Mouse (Mus musculus): ENCODE results near the gene Slc25a10. TPM values are rescaled to one million over a fixed set of nuclear protein-coding genes. Genes with fewer than 3 reads are reported as not detected.
A peak's percentile ranks its signal among the peaks of the same experiment; 100 is the strongest.
"Not testable (repeated sequence)": the region's sequence is repeated elsewhere in the genome, so short reads cannot be mapped to it uniquely, and the experiment has no call there.

Slc25a10 gene
- polyA plus RNA-seq, 1 experiment from 2014 or later = 29.3 TPM

DNA sequence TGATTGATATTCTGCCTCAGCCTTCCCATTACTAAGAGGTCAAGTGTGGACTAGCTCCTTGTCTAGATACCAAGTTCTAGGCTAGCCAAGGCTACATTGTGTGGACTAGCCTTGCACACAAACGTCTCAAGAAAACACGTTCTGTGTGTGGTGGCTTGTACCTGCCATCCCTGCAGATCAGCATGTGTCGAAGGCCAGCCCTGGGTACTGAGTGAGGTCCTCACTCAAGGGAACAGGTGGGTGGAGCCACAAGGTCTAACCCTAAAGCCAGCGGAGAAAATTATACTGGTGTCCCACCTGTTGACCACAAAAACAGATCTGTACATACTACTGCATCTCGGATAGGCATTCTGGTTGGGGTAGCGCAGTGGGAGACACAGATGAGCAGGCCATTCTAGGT, 8.3 kb downstream of the Slc25a10 start:
- H3K9me3 ChIP-seq = no peaks in the 10 kb centered on the region
- no peak overlapping the region for H3K4me2 ChIP-seq
- WGBS = 84% methylated on average over 6 of the region's 6 CpGs
- H3K4me3 ChIP-seq = no peak overlapping the region
- ATAC-seq (ENCODE audit: low read depth) = no peak
- no peak overlapping the region for H3K27ac ChIP-seq (replicated peaks)
- no peaks in the 10 kb centered on the region for H3K4me1 ChIP-seq (replicated peaks)
- H3K9ac ChIP-seq = no peak overlapping the region
- peaks cover 40% of the 10 kb centered on the region for H3K36me3 ChIP-seq
- H3K27me3 ChIP-seq = no peaks in the 10 kb centered on the region

DNA sequence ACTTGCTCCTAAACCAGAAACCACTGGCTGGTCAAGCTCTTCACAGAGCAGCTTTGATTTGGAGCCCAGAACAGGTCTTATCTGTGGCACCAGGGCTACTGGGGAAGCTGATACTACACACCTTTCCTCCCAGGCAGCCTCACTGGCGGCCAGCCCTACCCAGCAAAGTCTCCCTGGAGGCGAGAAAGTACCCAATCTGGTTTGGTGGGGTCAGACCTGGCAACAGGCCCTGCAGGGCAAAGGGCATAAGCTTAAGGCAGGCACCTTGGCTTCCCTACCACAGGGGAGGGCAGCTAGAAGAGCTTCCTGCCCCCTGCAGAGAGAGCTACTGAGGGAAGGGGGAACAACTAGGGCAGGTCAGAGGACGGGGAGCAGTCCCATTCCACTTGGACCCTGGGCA, 8.7 kb downstream of the Slc25a10 start:
- 32% methylated on average over 3 of the region's 3 CpGs for WGBS

DNA sequence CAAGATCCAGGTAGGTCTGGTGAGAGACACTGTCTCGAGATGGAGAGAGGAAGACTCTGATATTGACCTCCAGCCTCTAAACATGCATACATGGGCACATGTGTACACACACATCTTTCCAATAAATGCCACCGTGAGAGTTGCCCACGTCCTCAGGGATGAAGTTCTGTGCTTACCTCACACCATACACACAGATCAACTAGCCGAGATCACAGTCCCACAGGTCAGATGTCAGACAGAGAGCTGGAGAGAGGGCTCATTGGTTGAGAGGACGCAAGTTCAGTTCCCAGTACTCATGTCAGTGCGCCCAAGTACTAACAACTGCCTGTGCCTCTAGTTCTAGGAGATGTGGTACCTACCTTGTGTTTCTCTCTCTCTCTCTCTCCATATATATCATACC, 9.4 kb downstream of the Slc25a10 start:
- H3K4me1 ChIP-seq (replicated peaks) = no peaks in the 10 kb centered on the region
- no peak for ATAC-seq (ENCODE audit: low read depth)
- no peak overlapping the region for H3K27ac ChIP-seq (replicated peaks)
- no peaks in the 10 kb centered on the region for H3K27me3 ChIP-seq
- no peaks in the 10 kb centered on the region for H3K9me3 ChIP-seq
- H3K9ac ChIP-seq = no peak overlapping the region
- no peak overlapping the region for H3K4me3 ChIP-seq
- no peak overlapping the region for H3K4me2 ChIP-seq
- H3K36me3 ChIP-seq = peaks cover 29% of the 10 kb centered on the region
- WGBS = 65% methylated on average over 6 of the region's 6 CpGs

More for the DNA sequence above, 8.7 kb downstream of the Slc25a10 start:
- ATAC-seq (ENCODE audit: low read depth) = no peak
- no peak overlapping the region for H3K4me3 ChIP-seq
- H3K36me3 ChIP-seq = peaks cover 35% of the 10 kb centered on the region
- no peak overlapping the region for H3K4me2 ChIP-seq
- H3K27ac ChIP-seq (replicated peaks) = no peak overlapping the region
- H3K9me3 ChIP-seq = no peaks in the 10 kb centered on the region
- H3K9ac ChIP-seq = no peak overlapping the region
- no peaks in the 10 kb centered on the region for H3K4me1 ChIP-seq (replicated peaks)
- no peaks in the 10 kb centered on the region for H3K27me3 ChIP-seq

DNA sequence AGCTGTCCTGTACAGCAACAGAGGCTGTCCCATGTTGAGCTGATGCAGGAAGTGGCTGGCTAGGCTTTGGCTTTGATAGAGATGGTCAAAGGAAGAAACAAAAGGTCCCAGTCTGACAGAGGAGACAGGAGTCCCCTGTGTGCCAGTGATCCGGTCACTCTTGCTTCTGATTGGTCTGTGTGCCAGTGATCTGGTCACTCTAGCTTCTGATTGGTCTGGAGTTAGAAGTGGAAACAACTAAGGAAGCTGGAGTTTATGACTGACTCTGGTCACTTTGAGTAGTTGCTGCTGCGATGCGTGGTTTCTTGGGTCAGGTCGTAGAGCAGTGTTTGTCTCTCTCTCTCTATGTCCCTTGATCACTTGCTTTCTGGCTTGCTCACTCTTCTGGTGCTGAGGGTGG, 10.1 kb downstream of the Slc25a10 start:
- Histone ChIP-seq H3K4me2 (no peak overlapping the region), H3K27ac (replicated peaks) (no peak overlapping the region), H3K4me3 (no peak overlapping the region), H3K27me3 (no peaks in the 10 kb centered on the region), H3K36me3 (peaks cover 22% of the 10 kb centered on the region), H3K9ac (no peak overlapping the region), H3K4me1 (replicated peaks) (no peaks in the 10 kb centered on the region), H3K9me3 (no peaks in the 10 kb centered on the region)
- WGBS = 89% methylated on average over 4 of the region's 4 CpGs
- no peak for ATAC-seq (ENCODE audit: low read depth)

DNA sequence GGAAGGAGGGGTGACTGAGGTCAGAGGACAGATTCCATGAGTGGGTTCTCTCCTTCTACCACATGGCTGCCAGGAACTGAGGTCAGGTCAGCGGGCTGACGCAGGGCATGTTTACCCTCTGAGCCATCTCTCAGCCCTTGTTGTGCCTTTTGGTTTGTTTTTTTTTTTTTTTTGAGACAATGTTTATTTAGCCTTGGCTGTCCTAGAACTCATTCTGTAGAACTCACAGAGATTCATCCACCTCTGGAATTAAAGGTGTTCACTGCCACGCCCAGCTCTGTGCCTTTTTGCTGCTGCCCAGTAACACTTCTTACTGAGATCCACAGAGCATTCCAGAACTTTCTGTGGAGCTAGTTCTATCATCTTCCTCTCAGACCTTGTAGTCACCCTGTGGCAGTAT, 14.0 kb downstream of the Slc25a10 start:
- Histone ChIP-seq H3K27ac (replicated peaks) (no peak overlapping the region), H3K36me3 (no peaks in the 10 kb centered on the region), H3K9me3 (no peaks in the 10 kb centered on the region), H3K9ac (no peak overlapping the region), H3K27me3 (no peaks in the 10 kb centered on the region), H3K4me2 (no peak overlapping the region), H3K4me1 (replicated peaks) (peaks cover 6% of the 10 kb centered on the region), H3K4me3 (no peak overlapping the region)
- no peak for ATAC-seq (ENCODE audit: low read depth)
- WGBS = 95% methylated on average over 3 of the region's 3 CpGs

DNA sequence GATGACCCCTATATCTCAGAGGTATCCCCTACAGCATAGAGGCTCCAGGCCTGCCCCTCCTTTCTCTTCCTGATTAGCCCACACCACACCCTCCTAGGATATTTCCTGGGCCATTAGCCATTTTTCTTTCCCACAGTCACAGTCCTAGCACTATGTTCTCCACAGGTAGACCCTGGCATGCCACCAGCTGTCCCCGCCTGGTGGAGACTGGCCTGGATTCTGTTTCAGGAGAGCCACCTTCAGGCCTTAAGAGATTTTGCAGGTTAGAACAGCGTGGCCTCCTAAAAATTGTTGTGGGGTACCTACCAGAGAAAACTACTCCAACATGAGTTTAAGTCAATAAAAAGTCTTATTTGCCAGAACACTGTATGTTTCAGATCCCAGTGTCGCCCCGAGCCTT, 15.3 kb downstream of the Slc25a10 start:
- no peaks in the 10 kb centered on the region for H3K9me3 ChIP-seq
- no peak for ATAC-seq (ENCODE audit: low read depth)
- no peak overlapping the region for H3K9ac ChIP-seq
- H3K27ac ChIP-seq (replicated peaks) = no peak overlapping the region
- H3K36me3 ChIP-seq = no peaks in the 10 kb centered on the region
- peaks cover 8% of the 10 kb centered on the region for H3K4me1 ChIP-seq (replicated peaks)
- 48% methylated on average over 4 of the region's 4 CpGs for WGBS
- no peak overlapping the region for H3K4me2 ChIP-seq
- H3K27me3 ChIP-seq = no peaks in the 10 kb centered on the region
- no peak overlapping the region for H3K4me3 ChIP-seq

DNA sequence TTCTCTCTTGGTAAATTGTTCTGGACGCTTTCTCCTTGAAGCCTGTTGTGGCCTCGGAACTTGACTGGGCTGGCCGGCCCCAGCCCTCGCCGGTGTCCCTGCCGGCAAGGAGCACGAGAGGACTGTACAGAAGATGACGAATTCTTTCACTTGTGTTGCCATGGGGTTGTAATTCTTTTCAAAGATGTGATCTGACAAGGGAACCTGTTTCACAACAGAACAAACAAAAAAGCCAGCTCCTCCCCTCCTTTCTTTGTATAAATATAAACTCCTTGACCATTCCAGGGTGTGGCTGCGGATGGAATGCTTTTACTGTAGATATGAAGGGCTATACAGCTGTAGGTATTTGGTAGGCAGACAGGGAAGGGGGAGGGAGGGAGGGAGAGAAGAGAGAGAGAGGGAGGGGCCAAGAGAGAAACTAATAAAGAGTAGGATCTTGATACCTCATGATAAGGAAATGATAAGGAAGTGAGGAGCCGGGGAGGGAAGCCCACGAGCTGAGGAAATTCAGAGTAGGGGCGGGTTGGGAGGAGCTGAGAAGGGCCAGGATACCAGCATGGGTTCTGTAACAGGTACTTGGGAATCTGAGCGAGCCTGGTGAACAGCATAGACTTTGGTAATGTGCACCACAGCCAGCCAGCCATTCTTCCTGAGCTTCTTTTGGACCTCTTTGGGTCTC, 16.1 kb downstream of the Slc25a10 start:
- no peaks in the 10 kb centered on the region for H3K36me3 ChIP-seq
- H3K9me3 ChIP-seq = no peaks in the 10 kb centered on the region
- H3K4me2 ChIP-seq = no peak overlapping the region
- H3K9ac ChIP-seq = no peak overlapping the region
- peaks cover 8% of the 10 kb centered on the region for H3K4me1 ChIP-seq (replicated peaks)
- WGBS = 77% methylated on average over 13 of the region's 13 CpGs
- ATAC-seq (ENCODE audit: low read depth) = no peak
- H3K27ac ChIP-seq (replicated peaks) = no peak overlapping the region
- no peak overlapping the region for H3K4me3 ChIP-seq
- no peaks in the 10 kb centered on the region for H3K27me3 ChIP-seq

DNA sequence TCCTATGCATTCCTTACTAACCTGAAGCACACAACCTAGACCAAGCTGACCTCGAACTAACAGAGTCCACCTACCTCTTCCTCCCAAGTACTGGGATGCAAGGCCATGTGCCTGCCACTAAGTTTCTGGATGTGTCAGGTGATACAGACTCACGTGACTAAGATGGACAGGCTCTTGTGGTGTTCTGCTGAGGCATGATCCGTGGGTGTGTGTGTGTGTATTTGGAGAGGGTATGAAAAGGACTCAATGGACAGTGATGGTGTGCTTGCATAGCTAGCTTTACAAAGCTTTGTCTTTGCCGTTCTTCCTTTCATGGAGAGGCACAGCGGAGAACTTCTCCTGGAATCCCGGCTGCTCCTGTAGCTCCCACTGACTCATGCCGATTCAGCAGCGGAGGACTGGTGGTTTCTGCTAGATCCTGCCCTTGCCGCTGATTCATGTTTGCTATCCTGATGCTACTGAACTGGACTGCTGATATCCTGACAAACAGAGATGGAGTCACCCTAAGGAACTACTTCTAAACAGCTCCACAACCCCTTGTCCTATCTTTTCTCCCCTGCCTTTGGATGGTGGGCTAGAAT, 16.7 kb downstream of the Slc25a10 start:
- H3K9me3 ChIP-seq = no peaks in the 10 kb centered on the region
- H3K27ac ChIP-seq (replicated peaks) = no peak overlapping the region
- H3K4me3 ChIP-seq = no peak overlapping the region
- WGBS = 84% methylated on average over 9 of the region's 9 CpGs
- no peak overlapping the region for H3K9ac ChIP-seq
- H3K4me2 ChIP-seq = no peak overlapping the region
- no peaks in the 10 kb centered on the region for H3K36me3 ChIP-seq
- peaks cover 8% of the 10 kb centered on the region for H3K4me1 ChIP-seq (replicated peaks)
- no peaks in the 10 kb centered on the region for H3K27me3 ChIP-seq
- no peak for ATAC-seq (ENCODE audit: low read depth)

DNA sequence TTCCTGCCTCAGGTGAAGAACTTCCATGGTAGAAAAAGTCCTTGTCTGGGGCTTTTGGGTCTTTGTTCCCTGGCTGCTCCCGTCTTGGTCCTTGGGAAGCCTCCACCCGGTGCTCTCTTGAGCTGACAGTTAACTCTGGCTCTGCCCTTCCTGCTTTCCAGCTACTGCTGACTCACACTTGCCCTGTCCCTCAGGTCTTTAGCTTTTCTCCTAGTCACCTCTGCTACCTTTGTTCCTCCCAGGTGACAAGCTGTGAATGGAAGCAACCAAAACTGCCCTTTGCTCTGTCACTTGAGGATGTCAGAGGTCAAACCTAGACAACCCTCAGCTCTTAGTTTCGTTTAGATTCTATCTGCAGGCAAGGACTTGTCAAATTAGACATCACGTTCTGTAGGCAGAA, 18.3 kb downstream of the Slc25a10 start:
- H3K9me3 ChIP-seq = no peaks in the 10 kb centered on the region
- H3K36me3 ChIP-seq = no peaks in the 10 kb centered on the region
- no peaks in the 10 kb centered on the region for H3K27me3 ChIP-seq
- 69% methylated on average over 4 of the region's 4 CpGs for WGBS
- H3K4me3 ChIP-seq = no peak overlapping the region
- H3K4me2 ChIP-seq = no peak overlapping the region
- no peak overlapping the region for H3K9ac ChIP-seq
- no peak for ATAC-seq (ENCODE audit: low read depth)
- peaks cover 8% of the 10 kb centered on the region for H3K4me1 ChIP-seq (replicated peaks)
- no peak overlapping the region for H3K27ac ChIP-seq (replicated peaks)

DNA sequence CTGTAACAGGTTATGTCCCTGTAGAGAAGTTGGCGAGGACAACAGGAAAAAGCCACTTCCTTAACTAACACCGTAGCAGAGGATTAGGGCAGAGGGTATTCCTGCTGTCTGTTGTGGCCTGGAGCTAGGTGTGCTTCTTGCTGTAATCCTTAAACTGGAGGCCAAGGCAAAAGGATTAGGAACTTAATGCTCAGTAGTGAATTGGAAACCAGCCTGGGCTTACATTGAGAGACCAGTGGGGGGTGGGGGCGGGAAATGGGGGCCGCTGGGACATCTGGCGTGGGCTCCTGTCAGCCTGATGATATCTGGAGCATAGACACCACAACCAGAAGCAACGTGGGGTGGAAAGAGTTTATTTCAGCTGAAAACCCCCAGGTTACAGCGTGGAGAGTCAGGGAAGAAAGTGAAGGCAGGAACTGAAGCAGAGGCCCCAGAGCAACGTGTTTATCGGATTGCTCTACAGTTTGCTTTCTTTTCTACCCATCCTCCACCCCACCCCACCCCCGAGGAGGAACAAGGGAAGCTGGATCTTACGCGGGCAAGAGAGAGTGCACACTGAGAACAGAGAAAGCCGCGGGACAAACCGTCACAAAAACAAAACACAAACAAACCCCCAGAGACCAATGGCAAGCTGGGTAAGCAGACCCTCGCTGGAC, 18.9 kb downstream of the Slc25a10 start:
- Histone ChIP-seq H3K27me3 (no peaks in the 10 kb centered on the region), H3K4me3 (no peak overlapping the region), H3K9me3 (no peaks in the 10 kb centered on the region), H3K36me3 (no peaks in the 10 kb centered on the region), H3K9ac (peak overlapping the region; percentile 64), H3K27ac (replicated peaks) (no peak overlapping the region; the same call in 1 of the 2 replicates), H3K4me2 (peak overlapping the region; percentile 43), H3K4me1 (replicated peaks) (peaks cover 8% of the 10 kb centered on the region)
- no peak for ATAC-seq (ENCODE audit: low read depth)
- 15% methylated on average over 16 of the region's 16 CpGs for WGBS

DNA sequence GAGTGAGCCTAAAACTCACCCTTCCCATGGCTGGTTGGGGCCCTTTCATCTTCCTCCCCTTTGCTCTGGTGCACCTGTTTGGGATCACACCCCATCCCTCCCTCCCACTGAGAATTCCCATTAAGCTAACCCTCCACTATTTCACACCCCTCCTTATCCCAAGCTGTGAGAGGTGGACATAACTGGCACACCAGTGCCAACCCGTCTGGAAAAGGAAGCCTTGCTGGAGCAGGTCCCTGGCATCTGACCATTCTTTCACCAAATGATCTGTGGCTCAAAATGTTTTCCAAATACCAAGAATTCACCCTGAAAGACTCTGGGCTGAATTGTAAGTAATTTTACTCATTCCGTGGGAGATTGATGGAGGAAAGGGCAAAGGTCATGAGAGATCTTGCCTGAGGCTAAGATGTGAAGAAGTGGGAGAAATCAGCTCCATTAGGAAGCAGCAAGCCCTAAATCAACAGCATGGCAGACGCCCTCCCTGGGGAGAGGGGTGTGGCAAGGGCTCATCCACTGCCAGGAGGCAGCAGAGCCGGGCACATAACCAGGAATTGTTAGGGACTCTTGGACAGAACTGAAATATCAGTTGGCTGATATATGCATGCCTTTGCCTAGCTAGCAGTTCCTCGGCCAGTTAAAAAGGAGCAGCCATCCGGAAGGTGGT, 21.3 kb downstream of the Slc25a10 start:
- no peak overlapping the region for H3K9ac ChIP-seq
- WGBS = 21% methylated on average over 6 of the region's 6 CpGs

DNA sequence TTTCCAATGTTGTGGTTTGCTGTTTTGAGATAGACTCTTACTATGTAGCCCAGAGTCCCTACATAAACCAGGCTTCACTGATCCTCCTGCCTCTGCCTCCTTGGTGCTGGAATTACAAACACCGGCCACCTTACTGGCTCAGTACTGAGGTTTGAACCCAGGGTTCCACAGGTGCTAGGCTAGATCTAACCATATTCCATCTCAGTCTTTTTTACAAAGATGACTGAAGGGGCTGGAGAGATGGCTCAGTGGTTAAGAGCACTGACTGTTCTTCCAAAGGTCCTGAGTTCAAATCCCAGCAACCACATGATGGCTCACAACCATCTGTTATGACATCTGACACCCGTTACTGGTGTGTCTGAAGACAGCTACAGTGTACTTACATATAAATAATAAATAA, 22.6 kb downstream of the Slc25a10 start:
- H3K4me2 ChIP-seq; H3K36me3 ChIP-seq; ATAC-seq (ENCODE audit: low read depth): not testable (repeated sequence)

More for the DNA sequence above, 21.3 kb downstream of the Slc25a10 start:
- Histone ChIP-seq H3K4me2 (no peak overlapping the region), H3K27me3 (no peaks in the 10 kb centered on the region; the same call in 1 of the 2 replicates), H3K4me1 (replicated peaks) (peaks cover 8% of the 10 kb centered on the region), H3K9me3 (no peaks in the 10 kb centered on the region), H3K27ac (replicated peaks) (no peak overlapping the region), H3K4me3 (no peak overlapping the region), H3K36me3 (no peaks in the 10 kb centered on the region)
- no peak for ATAC-seq (ENCODE audit: low read depth)

More for the DNA sequence above, 22.6 kb downstream of the Slc25a10 start:
- H3K4me1 ChIP-seq (replicated peaks); H3K9me3 ChIP-seq; H3K27me3 ChIP-seq; H3K27ac ChIP-seq (replicated peaks); H3K4me3 ChIP-seq; H3K9ac ChIP-seq: not testable (repeated sequence)
- WGBS = 96% methylated on average over 2 of the region's 2 CpGs
